In the genomic region with DNA sequence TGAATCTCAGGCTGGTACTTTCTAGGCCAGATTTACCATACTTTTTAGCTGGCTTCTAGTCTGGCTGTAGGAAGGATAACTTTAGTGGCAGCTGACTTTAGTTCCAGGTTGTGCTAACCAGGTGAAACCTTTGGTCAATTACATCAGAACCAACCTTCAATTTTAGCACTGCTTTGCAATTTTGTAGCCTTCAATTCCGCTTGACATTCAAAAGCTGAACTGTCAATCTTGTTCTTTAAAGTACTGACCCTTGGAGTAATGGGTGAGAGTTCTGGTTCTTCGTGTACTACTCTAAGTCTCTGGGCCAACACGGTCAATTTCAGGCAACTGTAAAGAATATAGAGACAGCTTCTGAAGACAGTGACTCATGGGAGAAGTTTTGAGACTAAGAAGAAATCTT, we compare ENCODE assay signal across 28 mouse cellular contexts. TPM values are rescaled to one million over a fixed set of nuclear protein-coding genes. Genes with fewer than 3 reads are reported as not detected.
"Had no signal": no experiment of that assay in that cellular context is flagged by ENCODE, and none has a peak within 500 bp of the region (broad histone marks: within the 10 kb centered on the region; RNA-seq: fewer than 3 reads in every experiment).

No protein-coding gene starts in this region.

- H3K27ac ChIP-seq: heart, embryonic 10.5 days; hindbrain, embryonic 13.5 days; hindbrain, embryonic 15.5 days; hindbrain, postnatal 0 days; limb, embryonic 10.5 days; limb, embryonic 12.5 days; liver, embryonic 12.5 days; liver, embryonic 14.5 days had no signal

- H3K27me3 ChIP-seq: heart, embryonic 12.5 days; hindbrain, embryonic 13.5 days; hindbrain, embryonic 15.5 days; limb, embryonic 12.5 days; liver, embryonic 12.5 days had no signal

- H3K9ac ChIP-seq: forebrain, postnatal 0 days; heart, embryonic 12.5 days; hindbrain, embryonic 13.5 days; hindbrain, embryonic 15.5 days; limb, embryonic 12.5 days; liver, embryonic 12.5 days; liver, embryonic 14.5 days had no signal

- H3K9me3 ChIP-seq: heart, embryonic 10.5 days; heart, embryonic 12.5 days; hindbrain, embryonic 13.5 days; hindbrain, embryonic 15.5 days; limb, embryonic 10.5 days; limb, embryonic 12.5 days; liver, embryonic 12.5 days had no signal

- H3K4me2 ChIP-seq: heart, embryonic 12.5 days; hindbrain, embryonic 13.5 days; hindbrain, embryonic 15.5 days; limb, embryonic 12.5 days; liver, embryonic 12.5 days had no signal

- H3K4me3 ChIP-seq: heart, embryonic 10.5 days; heart, embryonic 12.5 days; hindbrain, embryonic 13.5 days; hindbrain, embryonic 15.5 days; limb, embryonic 10.5 days; limb, embryonic 12.5 days; liver, embryonic 12.5 days had no signal

- H3K36me3 ChIP-seq: heart, embryonic 10.5 days; hindbrain, embryonic 13.5 days; hindbrain, embryonic 15.5 days; limb, embryonic 10.5 days; limb, embryonic 12.5 days had no signal

- DNase-seq: forebrain, postnatal 0 days; gastrocnemius, postnatal 14 days; gastrocnemius, postnatal 36 days; heart, adult 18-20 months; heart, postnatal 10 days; kidney, adult 11 months; kidney, postnatal 10 days; kidney, postnatal 36 days; layer of hippocampus, adult 9-11 months; layer of hippocampus, postnatal 36 days had no signal

- ATAC-seq: forebrain, postnatal 0 days; hindbrain, postnatal 0 days; intestine, embryonic 16.5 days; liver, embryonic 12.5 days had no signal

RNA-seq across cellular contexts. Expression of a gene that starts 48.4 kb away (rescaled TPM):
- total RNA-seq: gastrocnemius, adult 18-20 months; gastrocnemius, adult 8-10 months; gastrocnemius, postnatal 36 days; heart, adult 18-20 months; heart, adult 8-10 months; heart, postnatal 25 days; hematopoietic stem cell, adult 5-6 weeks; hindbrain, postnatal 0 days had no signal
- polyA plus RNA-seq: intestine, embryonic 16.5 days; kidney, embryonic 14.5 days; kidney, embryonic 16.5 days; large intestine, adult 2 months; limb, embryonic 10.5 days; liver, embryonic 12.5 days had no signal
